In genomic region chr1:91494457-91495140, GRCm38 (mm10) we compare ENCODE assay signal across 7 mouse cellular contexts. TPM values are rescaled to one million over a fixed set of nuclear protein-coding genes. Genes with fewer than 3 reads are reported as not detected.
DNase-seq lines count a peak whose midpoint lies in the region; ATAC-seq and TF ChIP-seq lines count a peak whose summit lies in the region.

TSS of gene Traf3ip1 (plus strand) at chr1:91494647.

- H3K9me3 ChIP-seq in intestine, postnatal 0 days (ENCODE audit: control insufficient read depth) = no peaks in the 10 kb centered on the region
- H3K9me3 ChIP-seq in midbrain, embryonic 12.5 days = no peaks in the 10 kb centered on the region

- H3K4me2 ChIP-seq in intestine, postnatal 0 days (replicated peaks; ENCODE audit: low read depth) = peak within 1 kb of the TSS; percentile 81
- peak within 1 kb of the TSS; percentile 92 for H3K4me2 ChIP-seq in midbrain, embryonic 12.5 days (replicated peaks)

- DNase-seq in adrenal gland, adult 2 months = peak; percentile 97
- peak; percentile 84 for DNase-seq in embryo, embryonic 11.5 days (ENCODE audit: low read depth, low spot score)
- DNase-seq in gastrocnemius, postnatal 4 days (ENCODE audit: low spot score in 2 of 2) = peak; percentile 87 to 92
- DNase-seq in left cerebral cortex, postnatal 4 days = peak; percentile 96

- H3K9ac ChIP-seq in intestine, postnatal 0 days (ENCODE audit: low read depth, low read length) = peak within 1 kb of the TSS; percentile 52
- H3K9ac ChIP-seq in midbrain, embryonic 12.5 days (replicated peaks) = peak within 1 kb of the TSS; percentile 89

- 0 out of 2 replicates have a peak, but pooled peaks cover 3% of the 10 kb centered on the region for H3K36me3 ChIP-seq in intestine, postnatal 0 days (ENCODE audit: control insufficient read depth, insufficient read depth)
- peaks cover 2% of the 10 kb centered on the region; the same call in 1 of the 2 replicates for H3K36me3 ChIP-seq in midbrain, embryonic 12.5 days
- 0 out of 2 replicates have a peak, but pooled peaks cover 1% of the 10 kb centered on the region for H3K36me3 ChIP-seq in small intestine, adult 2 months (ENCODE audit: control insufficient read depth, insufficient read depth, low read length)

- H3K4me3 ChIP-seq in intestine, postnatal 0 days (ENCODE audit: low read depth, low read length) = peak within 1 kb of the TSS; percentile 73
- peak within 1 kb of the TSS; percentile 91 for H3K4me3 ChIP-seq in midbrain, embryonic 12.5 days
- H3K4me3 ChIP-seq in small intestine, adult 2 months (ENCODE audit: low read depth, low read length) = peak within 1 kb of the TSS; percentile 90

- peak; percentile 98 for ATAC-seq in intestine, postnatal 0 days
- ATAC-seq in midbrain, embryonic 12.5 days (ENCODE audit: low FRiP score, low read depth) = peak; percentile 98

- H3K27ac ChIP-seq in intestine, postnatal 0 days (ENCODE audit: low read depth, low read length) = no peak within 1 kb of the TSS; the same call in 1 of the 2 replicates
- H3K27ac ChIP-seq in midbrain, embryonic 12.5 days (replicated peaks) = no peak within 1 kb of the TSS
- no peak within 1 kb of the TSS for H3K27ac ChIP-seq in small intestine, adult 2 months (ENCODE audit: insufficient read depth, low read depth, low read length)

- WGBS in intestine, postnatal 0 days = under 1% methylated on average over 72 of the region's 79 CpGs
- under 1% methylated on average over 78 of the region's 79 CpGs for WGBS in midbrain, embryonic 12.5 days
- WGBS in small intestine, adult 2 months = under 1% methylated on average over 79 of the region's 79 CpGs

- H3K4me1 ChIP-seq in intestine, postnatal 0 days (replicated peaks; ENCODE audit: control insufficient read depth, insufficient read depth, low read length) = no peaks in the 10 kb centered on the region
- H3K4me1 ChIP-seq in midbrain, embryonic 12.5 days = peaks cover 21% of the 10 kb centered on the region
- H3K4me1 ChIP-seq in small intestine, adult 2 months (ENCODE audit: control insufficient read depth, insufficient read depth, insufficient read length, low read length) = peaks cover 4% of the 10 kb centered on the region; the same call in 1 of the 2 replicates

- peak; percentile 22; the same call in 1 of the 2 replicates for TF ChIP-seq POLR2A in small intestine, adult 2 months (IDR thresholded peaks at IDR 0.05; ENCODE audit: low read depth, low read length)

- TF ChIP-seq CTCF in intestine, postnatal 0 days (IDR thresholded peaks at IDR 0.05; ENCODE audit: low read depth) = no peak
- TF ChIP-seq CTCF in small intestine, adult 2 months (IDR thresholded peaks at IDR 0.05; ENCODE audit: extremely low read depth, insufficient read length, insufficient replicate concordance, low read depth, low read length) = no peak

- no peaks in the 10 kb centered on the region for H3K27me3 ChIP-seq in intestine, postnatal 0 days (replicated peaks; ENCODE audit: control insufficient read depth, insufficient read depth, low read length)
- peaks cover 5% of the 10 kb centered on the region for H3K27me3 ChIP-seq in midbrain, embryonic 12.5 days
- H3K27me3 ChIP-seq in small intestine, adult 2 months (ENCODE audit: control insufficient read depth, insufficient read depth, low read length) = no peaks in the 10 kb centered on the region

- intact Hi-C loops in left cerebral cortex, postnatal 4 days (cut with DNase I) = no loop called here

RNA-seq across cellular contexts. Expression of gene Traf3ip1, which starts in this region (rescaled TPM):
- total RNA-seq in adrenal gland, adult 2 months (2021) = 10 to 100 TPM; 10.1 to 11.8 TPM
- 6.2 and 6.8 TPM in 2 replicates for polyA plus RNA-seq in adrenal gland, adult 2 months (2012; rRNA removed)
- 1 to 10 TPM; 4.4 to 4.5 TPM for total RNA-seq in gastrocnemius, postnatal 4 days (2021)
- polyA plus RNA-seq in intestine, postnatal 0 days (2015; fragmentation: Nextera tagmentation; extraction: Ambion mirVana) = 3.3 and 3.7 TPM in 2 replicates
- total RNA-seq in left cerebral cortex, postnatal 4 days (2021) = 10 to 100 TPM; 15.4 to 16.1 TPM
- 12.1 and 12.6 TPM in 2 replicates for polyA plus RNA-seq in midbrain, embryonic 12.5 days (2016; fragmentation: Nextera tagmentation; extraction: Ambion mirVana)
- polyA plus RNA-seq in small intestine, adult 2 months (2012; rRNA removed) = 2.0 and 3.7 TPM in 2 replicates
